Mouse (Mus musculus) olfactory bulb, adult 2 months (tissue): Measurements from ENCODE around the gene Dhx58.

Experiments
- CTCF ChIP-seq: fragments of 200-500 bp; IDR thresholded peaks from 2 replicates; pipeline ENCODE4 v1.5.1; 2012; ENCODE audit warnings: low read depth, mild to moderate bottlenecking, low read length, moderate library complexity; ENCODE audit not compliant: insufficient read depth
- POLR2A ChIP-seq: fragments of 200-500 bp; IDR thresholded peaks from 2 replicates; pipeline ENCODE4 v1.6.1; 2012; ENCODE audit warnings: mild to moderate bottlenecking, low read depth, low read length, moderate library complexity; ENCODE audit not compliant: insufficient read depth

DNA sequence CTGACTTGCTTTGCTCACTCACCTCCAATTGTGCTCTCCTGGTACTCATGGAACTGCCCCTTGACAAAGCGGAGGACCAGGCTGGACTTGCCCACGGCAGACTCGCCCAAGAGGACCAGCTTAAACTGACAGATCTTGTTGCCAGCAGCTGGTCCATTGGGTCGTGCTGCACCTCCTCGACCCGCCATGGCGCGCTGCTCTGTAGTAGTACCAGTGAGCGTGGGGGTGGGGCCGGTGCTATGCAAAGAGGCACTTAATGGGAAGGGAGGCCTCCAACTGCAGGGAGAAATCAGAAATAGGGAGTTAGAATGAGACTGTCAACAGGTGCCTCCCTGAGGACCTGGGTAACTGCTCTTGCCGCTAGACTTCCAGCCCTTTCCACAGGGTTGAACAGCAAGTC is 15.8 kb upstream of the Dhx58 start:
- TF ChIP-seq CTCF (no peak), POLR2A (no peak)
